Mouse (Mus musculus): ENCODE measurements around the gene Btg3. TPM values are rescaled to one million over a fixed set of nuclear protein-coding genes. Genes with fewer than 3 reads are reported as not detected.
A peak's percentile ranks its signal among the peaks of the same experiment; 100 is the strongest.

Gene Btg3
- total and polyA plus RNA-seq, 2 experiments from 2014 or later = 7.5 to 61.4 TPM

GRCm38 (mm10) chr16:78406657-78407056 lies 29.7 kb upstream of the Btg3 start:
- Histone ChIP-seq H3K9me3 (replicated peaks; ENCODE audit: control insufficient read depth, low read length) (no peaks in the 10 kb centered on the region), H3K9ac (replicated peaks; ENCODE audit: low read depth, low read length) (no peak overlapping the region), H3K4me1 (ENCODE audit: control insufficient read depth, insufficient read depth) (no peaks in the 10 kb centered on the region), H3K27me3 (ENCODE audit: control insufficient read depth, insufficient read depth, low read length) (no peaks in the 10 kb centered on the region), H3K27ac (ENCODE audit: low read depth) (no peak overlapping the region), H3K4me3 (ENCODE audit: low read depth, low read length) (no peak overlapping the region), H3K4me2 (ENCODE audit: low read depth, low read length) (no peak overlapping the region), H3K36me3 (replicated peaks; ENCODE audit: control insufficient read depth, insufficient read depth, low read length) (no peaks in the 10 kb centered on the region)
- no peak for ATAC-seq (ENCODE audit: insufficient read depth, low read depth)
- 52% methylated on average over 2 of the region's 2 CpGs for WGBS
- DNase-seq (ENCODE audit: low spot score) = no peak
- no peak for TF ChIP-seq CTCF (IDR thresholded peaks at IDR 0.05; ENCODE audit: low read depth)
- no peak for TF ChIP-seq EP300 (IDR thresholded peaks at IDR 0.05; ENCODE audit: low read depth)

DNA sequence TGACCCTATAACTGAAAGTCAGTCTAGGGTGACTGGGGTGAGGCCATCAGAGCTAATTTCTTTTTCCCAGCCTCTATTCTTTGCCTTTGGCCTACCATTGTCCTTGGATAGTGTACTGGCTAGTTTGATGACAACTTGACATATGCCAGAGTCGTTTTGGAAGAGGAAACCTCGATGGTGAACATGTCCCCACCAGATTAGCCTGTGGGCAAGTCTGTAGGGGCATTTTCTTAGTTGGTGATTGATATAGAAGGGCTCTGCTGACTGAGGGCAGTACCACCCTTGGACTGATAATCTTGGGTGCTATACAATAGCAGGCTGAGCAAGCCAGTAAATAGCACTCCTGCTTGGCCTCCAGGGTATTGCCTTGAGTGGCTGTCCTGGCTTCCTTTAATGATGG lies 25.3 kb upstream of the Btg3 start:
- Histone ChIP-seq H3K27me3 (ENCODE audit: control insufficient read depth, insufficient read depth, low read length) (no peaks in the 10 kb centered on the region), H3K4me1 (ENCODE audit: control insufficient read depth, insufficient read depth) (peaks cover 6% of the 10 kb centered on the region; the same call in 1 of the 2 replicates), H3K27ac (ENCODE audit: low read depth) (no peak overlapping the region), H3K36me3 (replicated peaks; ENCODE audit: control insufficient read depth, insufficient read depth, low read length) (no peaks in the 10 kb centered on the region), H3K4me3 (ENCODE audit: low read depth, low read length) (no peak overlapping the region), H3K9me3 (replicated peaks; ENCODE audit: control insufficient read depth, low read length) (no peaks in the 10 kb centered on the region), H3K9ac (replicated peaks; ENCODE audit: low read depth, low read length) (no peak overlapping the region), H3K4me2 (ENCODE audit: low read depth, low read length) (no peak overlapping the region)
- TF ChIP-seq CTCF (IDR thresholded peaks at IDR 0.05; ENCODE audit: low read depth) = no peak
- TF ChIP-seq EP300 (IDR thresholded peaks at IDR 0.05; ENCODE audit: low read depth) = no peak
- WGBS = 10% methylated on average over 2 of the region's 2 CpGs
- ATAC-seq (ENCODE audit: insufficient read depth, low read depth) (peak; percentile 92), DNase-seq (ENCODE audit: low spot score) (peak; percentile 40)

GRCm38 (mm10) chr16:78399423-78399822 lies 22.4 kb upstream of the Btg3 start:
- no peak overlapping the region for H3K27ac ChIP-seq (ENCODE audit: low read depth)
- H3K27me3 ChIP-seq (ENCODE audit: control insufficient read depth, insufficient read depth, low read length) = no peaks in the 10 kb centered on the region
- H3K9ac ChIP-seq (replicated peaks; ENCODE audit: low read depth, low read length) = no peak overlapping the region
- no peak overlapping the region for H3K4me3 ChIP-seq (ENCODE audit: low read depth, low read length)
- no peaks in the 10 kb centered on the region for H3K9me3 ChIP-seq (replicated peaks; ENCODE audit: control insufficient read depth, low read length)
- no peaks in the 10 kb centered on the region for H3K36me3 ChIP-seq (replicated peaks; ENCODE audit: control insufficient read depth, insufficient read depth, low read length)
- H3K4me1 ChIP-seq (ENCODE audit: control insufficient read depth, insufficient read depth) = peaks cover 6% of the 10 kb centered on the region; the same call in 1 of the 2 replicates
- WGBS = 84% methylated on average over 3 of the region's 3 CpGs
- DNase-seq (ENCODE audit: low spot score) (no peak), ATAC-seq (ENCODE audit: insufficient read depth, low read depth) (no peak)
- H3K4me2 ChIP-seq (ENCODE audit: low read depth, low read length) = no peak overlapping the region
- TF ChIP-seq CTCF (IDR thresholded peaks at IDR 0.05; ENCODE audit: low read depth) = no peak
- TF ChIP-seq EP300 (IDR thresholded peaks at IDR 0.05; ENCODE audit: low read depth) = no peak

- WGBS = 83% methylated on average over 6 of the region's 6 CpGs
- Histone ChIP-seq H3K4me2 (ENCODE audit: low read depth, low read length) (no peak overlapping the region), H3K36me3 (replicated peaks; ENCODE audit: control insufficient read depth, insufficient read depth, low read length) (no peaks in the 10 kb centered on the region), H3K4me3 (ENCODE audit: low read depth, low read length) (no peak overlapping the region), H3K4me1 (ENCODE audit: control insufficient read depth, insufficient read depth) (peaks cover 6% of the 10 kb centered on the region; the same call in 1 of the 2 replicates), H3K9ac (replicated peaks; ENCODE audit: low read depth, low read length) (no peak overlapping the region), H3K27me3 (ENCODE audit: control insufficient read depth, insufficient read depth, low read length) (no peaks in the 10 kb centered on the region), H3K27ac (ENCODE audit: low read depth) (no peak overlapping the region), H3K9me3 (replicated peaks; ENCODE audit: control insufficient read depth, low read length) (no peaks in the 10 kb centered on the region)
- TF ChIP-seq CTCF (IDR thresholded peaks at IDR 0.05; ENCODE audit: low read depth) = no peak
- TF ChIP-seq EP300 (IDR thresholded peaks at IDR 0.05; ENCODE audit: low read depth) = no peak
- no peak for DNase-seq (ENCODE audit: low spot score)
- no peak for ATAC-seq (ENCODE audit: insufficient read depth, low read depth)
Measured at GRCm38 (mm10) chr16:78398734-78399133, 21.7 kb upstream of the Btg3 start.

GRCm38 (mm10) chr16:78391354-78391753 lies 14.4 kb upstream of the Btg3 start:
- DNase-seq (ENCODE audit: low spot score) (no peak), ATAC-seq (ENCODE audit: insufficient read depth, low read depth) (no peak)
- peak overlapping the region; percentile 61 for H3K27ac ChIP-seq (ENCODE audit: low read depth)
- no peaks in the 10 kb centered on the region for H3K36me3 ChIP-seq (replicated peaks; ENCODE audit: control insufficient read depth, insufficient read depth, low read length)
- WGBS = 52% methylated on average over 2 of the region's 2 CpGs
- no peak overlapping the region for H3K9ac ChIP-seq (replicated peaks; ENCODE audit: low read depth, low read length)
- H3K4me3 ChIP-seq (ENCODE audit: low read depth, low read length) = no peak overlapping the region
- no peaks in the 10 kb centered on the region for H3K4me1 ChIP-seq (ENCODE audit: control insufficient read depth, insufficient read depth)
- no peaks in the 10 kb centered on the region for H3K27me3 ChIP-seq (ENCODE audit: control insufficient read depth, insufficient read depth, low read length)
- H3K9me3 ChIP-seq (replicated peaks; ENCODE audit: control insufficient read depth, low read length) = no peaks in the 10 kb centered on the region
- no peak for TF ChIP-seq EP300 (IDR thresholded peaks at IDR 0.05; ENCODE audit: low read depth)
- TF ChIP-seq CTCF (IDR thresholded peaks at IDR 0.05; ENCODE audit: low read depth) = no peak
- H3K4me2 ChIP-seq (ENCODE audit: low read depth, low read length) = no peak overlapping the region

DNA sequence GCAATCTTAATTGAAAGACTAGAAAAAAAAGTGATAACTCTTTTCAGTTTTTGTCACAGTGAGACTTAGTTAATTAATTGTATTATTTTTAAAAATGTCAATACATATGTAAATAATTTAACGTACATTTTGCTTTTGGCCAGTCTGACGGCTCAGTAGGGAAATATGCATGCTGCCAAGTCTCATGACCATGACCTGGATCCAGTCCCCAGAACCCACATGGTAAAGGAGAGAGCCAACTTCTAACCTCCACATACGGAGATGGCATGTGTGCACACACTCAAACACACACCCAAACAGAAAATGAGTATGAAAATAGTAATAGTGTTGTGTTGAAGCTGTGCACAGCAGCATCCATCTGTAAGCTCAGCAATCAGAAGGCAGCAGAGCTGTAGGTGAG lies 13.0 kb upstream of the Btg3 start:
- DNase-seq (ENCODE audit: low spot score) = no peak
- Histone ChIP-seq H3K4me1 (ENCODE audit: control insufficient read depth, insufficient read depth) (no peaks in the 10 kb centered on the region), H3K9ac (replicated peaks; ENCODE audit: low read depth, low read length) (no peak overlapping the region), H3K4me2 (ENCODE audit: low read depth, low read length) (no peak overlapping the region), H3K36me3 (replicated peaks; ENCODE audit: control insufficient read depth, insufficient read depth, low read length) (no peaks in the 10 kb centered on the region), H3K27me3 (ENCODE audit: control insufficient read depth, insufficient read depth, low read length) (no peaks in the 10 kb centered on the region), H3K27ac (ENCODE audit: low read depth) (no peak overlapping the region), H3K4me3 (ENCODE audit: low read depth, low read length) (no peak overlapping the region), H3K9me3 (replicated peaks; ENCODE audit: control insufficient read depth, low read length) (no peaks in the 10 kb centered on the region)
- TF ChIP-seq EP300 (IDR thresholded peaks at IDR 0.05; ENCODE audit: low read depth) = no peak
- no peak for TF ChIP-seq CTCF (IDR thresholded peaks at IDR 0.05; ENCODE audit: low read depth)
- WGBS = 73% methylated on average over 3 of the region's 3 CpGs
- no peak for ATAC-seq (ENCODE audit: insufficient read depth, low read depth)

All from heart, postnatal 0 days (tissue).